ENCODE assay signal across 8 mouse cellular contexts in the genomic region with DNA sequence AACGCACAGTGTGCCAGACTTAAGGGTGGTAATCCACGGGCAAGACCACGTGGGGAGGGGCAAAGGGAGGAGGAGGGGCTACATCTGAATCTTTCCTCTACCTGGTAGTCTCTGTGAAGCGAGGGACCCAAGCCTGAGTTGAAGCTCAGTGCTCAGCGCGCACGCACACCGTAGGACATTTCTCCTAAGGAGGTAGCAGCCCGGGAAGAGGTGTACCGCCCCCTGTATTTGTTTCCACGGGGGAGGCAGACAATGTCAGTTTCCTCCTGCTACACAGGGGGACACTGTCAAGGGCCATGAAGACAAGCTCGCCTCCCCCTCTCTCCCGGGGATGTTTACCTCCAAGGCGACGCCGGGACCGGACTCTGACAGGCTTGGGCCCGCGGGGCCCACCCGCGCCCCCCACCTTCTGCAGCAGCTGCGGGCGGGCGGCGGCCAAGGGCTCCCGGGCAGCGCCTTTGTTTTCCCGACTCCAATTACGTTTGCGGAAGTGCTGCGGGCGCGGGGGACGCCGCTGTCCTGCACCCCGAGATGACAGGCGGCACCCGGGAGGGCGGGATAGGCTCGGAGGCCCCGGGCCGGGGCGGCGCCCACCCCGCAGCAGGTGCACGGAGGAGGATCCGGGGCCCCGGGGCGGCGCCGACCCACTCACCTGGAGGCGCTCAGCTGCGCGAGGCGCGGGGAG. TPM values are rescaled to one million over a fixed set of nuclear protein-coding genes. Genes with fewer than 3 reads are reported as not detected.
DNase-seq lines count a peak whose midpoint lies in the region; ATAC-seq and TF ChIP-seq lines count a peak whose summit lies in the region.

No protein-coding gene starts in this region.

- TF ChIP-seq POLR2A in liver, adult 2 months (IDR thresholded peaks at IDR 0.05; ENCODE audit: extremely low read depth, insufficient read depth, low read length), result no peak

- no peaks in the 10 kb centered on the region for H3K36me3 ChIP-seq in heart, embryonic 12.5 days
- H3K36me3 ChIP-seq in kidney, embryonic 14.5 days (ENCODE audit: control insufficient read depth, insufficient read depth, low read length), result no peaks in the 10 kb centered on the region
- no peaks in the 10 kb centered on the region; the same call in 1 of the 2 replicates for H3K36me3 ChIP-seq in liver, adult 2 months (ENCODE audit: control insufficient read depth, insufficient read depth, low read length)
- H3K36me3 ChIP-seq in midbrain, embryonic 16.5 days (ENCODE audit: control insufficient read depth, insufficient read depth, low read length), result no peaks in the 10 kb centered on the region

- ATAC-seq in erythroid progenitor cell, adult 5-6 weeks (replicated peaks; ENCODE audit: low FRiP score, poor library complexity, severe bottlenecking), result peak; percentile 30; the same call in 1 of the 2 replicates
- peak; percentile 63 for ATAC-seq in heart, embryonic 12.5 days (ENCODE audit: insufficient number of reproducible peaks, low FRiP score)
- ATAC-seq in kidney, embryonic 14.5 days (ENCODE audit: low FRiP score, low TSS enrichment), result peak; percentile 77
- ATAC-seq in midbrain, embryonic 16.5 days, result peak; percentile 90

- TF ChIP-seq CTCF in liver, adult 2 months (IDR thresholded peaks at IDR 0.05; ENCODE audit: low read depth, low read length), result no peak

- no peaks in the 10 kb centered on the region for H3K9me3 ChIP-seq in heart, embryonic 12.5 days (replicated peaks)
- no peaks in the 10 kb centered on the region for H3K9me3 ChIP-seq in kidney, embryonic 14.5 days (ENCODE audit: control insufficient read depth, low read length)
- no peaks in the 10 kb centered on the region for H3K9me3 ChIP-seq in midbrain, embryonic 16.5 days (replicated peaks; ENCODE audit: control insufficient read depth, low read length, poor library complexity, severe bottlenecking)

- peak overlapping the region; percentile 81 for H3K4me2 ChIP-seq in heart, embryonic 12.5 days
- peak overlapping the region; percentile 98 for H3K4me2 ChIP-seq in kidney, embryonic 14.5 days (replicated peaks; ENCODE audit: low read depth, low read length)
- H3K4me2 ChIP-seq in midbrain, embryonic 16.5 days (ENCODE audit: low read length), result peak overlapping the region; percentile 79

- peaks cover 3% of the 10 kb centered on the region; the same call in 1 of the 2 replicates for H3K79me2 ChIP-seq in liver, adult 2 months (ENCODE audit: control insufficient read depth, insufficient read depth, low read length)

- peak overlapping the region; percentile 93 for H3K9ac ChIP-seq in heart, embryonic 12.5 days
- H3K9ac ChIP-seq in kidney, embryonic 14.5 days (ENCODE audit: low read depth, low read length), result peak overlapping the region; percentile 74
- peak overlapping the region; percentile 77 for H3K9ac ChIP-seq in liver, adult 2 months (ENCODE audit: low read depth, low read length)
- peak overlapping the region; percentile 98 for H3K9ac ChIP-seq in midbrain, embryonic 16.5 days (ENCODE audit: low read depth, low read length)

- DNase-seq in A20 (ENCODE audit: low read depth, low spot score), result peak; percentile 67
- peak; percentile 62 to 63 for DNase-seq in adrenal gland, postnatal 36 days
- DNase-seq in liver, adult 2 months (ENCODE audit: extremely low read depth, low read depth, low spot score), result no peak
- peak; percentile 8 to 44 for DNase-seq in spleen, postnatal 10 days (ENCODE audit: low spot score in 2 of 2)

- H3K27me3 ChIP-seq in heart, embryonic 12.5 days (replicated peaks), result peaks cover 5% of the 10 kb centered on the region; the same call in 1 of the 2 replicates
- peaks cover 7% of the 10 kb centered on the region; the same call in 1 of the 2 replicates for H3K27me3 ChIP-seq in kidney, embryonic 14.5 days (ENCODE audit: control insufficient read depth, insufficient read depth, low read length)
- H3K27me3 ChIP-seq in liver, adult 2 months (ENCODE audit: control insufficient read depth, insufficient read depth, low read length), result no peaks in the 10 kb centered on the region
- no peaks in the 10 kb centered on the region for H3K27me3 ChIP-seq in midbrain, embryonic 16.5 days (ENCODE audit: control insufficient read depth, insufficient read depth, low read depth, low read length)

- H3K4me3 ChIP-seq in heart, embryonic 12.5 days, result peak overlapping the region; percentile 98
- peak overlapping the region; percentile 85 for H3K4me3 ChIP-seq in kidney, embryonic 14.5 days (ENCODE audit: low read length)
- H3K4me3 ChIP-seq in liver, adult 2 months (ENCODE audit: insufficient read depth, low read depth, low read length), result peak overlapping the region; percentile 78
- peak overlapping the region; percentile 89 for H3K4me3 ChIP-seq in midbrain, embryonic 16.5 days (ENCODE audit: low read depth, low read length)

- WGBS in heart, embryonic 12.5 days, result under 1% methylated on average over 54 of the region's 56 CpGs
- under 1% methylated on average over 55 of the region's 56 CpGs for WGBS in kidney, embryonic 14.5 days
- under 1% methylated on average over 54 of the region's 56 CpGs for WGBS in liver, adult 2 months
- WGBS in midbrain, embryonic 16.5 days, result under 1% methylated on average over 56 of the region's 56 CpGs

- peak overlapping the region; percentile 29; the same call in 1 of the 2 replicates for H3K27ac ChIP-seq in heart, embryonic 12.5 days (ENCODE audit: poor library complexity, severe bottlenecking)
- peak overlapping the region; percentile 42; the same call in 1 of the 2 replicates for H3K27ac ChIP-seq in kidney, embryonic 14.5 days (ENCODE audit: low read depth, low read length)
- H3K27ac ChIP-seq in liver, adult 2 months (replicated peaks; ENCODE audit: insufficient read depth, low read depth, low read length), result no peak overlapping the region
- H3K27ac ChIP-seq in midbrain, embryonic 16.5 days (ENCODE audit: low read length), result peak overlapping the region; percentile 94

- peaks cover 3% of the 10 kb centered on the region for H3K4me1 ChIP-seq in heart, embryonic 12.5 days (replicated peaks)
- H3K4me1 ChIP-seq in kidney, embryonic 14.5 days (ENCODE audit: control insufficient read depth, insufficient read depth, low read length), result no peaks in the 10 kb centered on the region
- peaks cover 4% of the 10 kb centered on the region; the same call in 1 of the 2 replicates for H3K4me1 ChIP-seq in liver, adult 2 months (ENCODE audit: control insufficient read depth, insufficient read depth, low read length)
- H3K4me1 ChIP-seq in midbrain, embryonic 16.5 days (ENCODE audit: control insufficient read depth, insufficient read depth, low read length), result peaks cover 21% of the 10 kb centered on the region

RNA-seq across cellular contexts. Expression of gene Mfsd6, which starts 0.7 kb away (rescaled TPM):
- 10 to 100 TPM; 16.6 to 17.0 TPM for total RNA-seq in adrenal gland, postnatal 36 days (2021)
- total RNA-seq in erythroid progenitor cell, adult 5-6 weeks (2015; ENCODE audit: low replicate concordance), result 1.8 and 7.1 TPM in 2 replicates
- 4.1 and 10.1 TPM in 2 replicates for total RNA-seq in erythroid progenitor cell, adult 5-6 weeks (2017; ENCODE audit: low replicate concordance)
- 4.3 and 5.4 TPM in 2 replicates for polyA plus RNA-seq in heart, embryonic 12.5 days (2016; fragmentation: Nextera tagmentation; extraction: Ambion mirVana)
- 3.0 and 4.3 TPM in 2 replicates for polyA plus RNA-seq in kidney, embryonic 14.5 days (2014; fragmentation: Nextera tagmentation; extraction: Ambion mirVana)
- 5.1 and 5.8 TPM in 2 replicates for total RNA-seq in liver, adult 2 months (2014; rRNA removed)
- polyA plus RNA-seq in liver, adult 2 months (2012; rRNA removed), result 2.9 and 3.7 TPM in 2 replicates
- 12.1 and 12.3 TPM in 2 replicates for polyA plus RNA-seq in midbrain, embryonic 16.5 days (2015; fragmentation: Nextera tagmentation; extraction: Ambion mirVana)

Comparison
In these comparisons a context has a peak if more than half of its experiments do, and no peak if none do; other contexts are left out.
1. ATAC-seq: peak in every context shown above with its lines; median percentile 90 in midbrain, embryonic 16.5 days; 77 in kidney, embryonic 14.5 days; 63 in heart, embryonic 12.5 days; 30 in erythroid progenitor cell, adult 5-6 weeks.